Comparison of ENCODE assay signal across 8 mouse cellular contexts in genomic region chr14:16250099-16250498, GRCm38 (mm10). TPM values are rescaled to one million over a fixed set of nuclear protein-coding genes. Genes with fewer than 3 reads are reported as not detected.
DNase-seq lines count a peak whose midpoint lies in the region; ATAC-seq lines count a peak whose summit lies in the region.

No protein-coding gene starts in this region.

- no peak for ATAC-seq in heart, embryonic 13.5 days (ENCODE audit: extremely low read depth, insufficient number of reproducible peaks, low FRiP score, low TSS enrichment)
- no peak for ATAC-seq in hindbrain, embryonic 11.5 days (ENCODE audit: low FRiP score)

- no peak for DNase-seq in heart, postnatal 25 days (ENCODE audit: low spot score)
- peak; percentile 3 for DNase-seq in NIH3T3 (ENCODE audit: low read depth)
- no peak for DNase-seq in hindbrain, embryonic 11.5 days (ENCODE audit: low spot score)
- no peak for DNase-seq in midbrain, embryonic 10.5 days (ENCODE audit: low spot score)
- DNase-seq in cerebellum, adult 18-20 months: no peak
- DNase-seq in adrenal gland, postnatal 14 days: no peak
- no peak for DNase-seq in left cerebral cortex, adult 8-10 months (ENCODE audit: low spot score in 2 of 2)

- intact Hi-C loops in heart, postnatal 25 days (cut with DNase I): no loop called here

- peak overlapping the region; percentile 75 for H3K4me3 ChIP-seq in heart, embryonic 13.5 days
- H3K4me3 ChIP-seq in hindbrain, embryonic 11.5 days (ENCODE audit: low read depth, low read length): peak overlapping the region; percentile 63; the same call in 1 of the 2 replicates
- H3K4me3 ChIP-seq in midbrain, embryonic 10.5 days: peak overlapping the region; percentile 75

- H3K27me3 ChIP-seq in heart, embryonic 13.5 days (replicated peaks): no peaks in the 10 kb centered on the region
- no peaks in the 10 kb centered on the region for H3K27me3 ChIP-seq in hindbrain, embryonic 11.5 days (ENCODE audit: control insufficient read depth, insufficient read depth, low read length)
- H3K27me3 ChIP-seq in midbrain, embryonic 10.5 days (ENCODE audit: low read depth, poor library complexity, severe bottlenecking): no peaks in the 10 kb centered on the region

- peak overlapping the region; percentile 92 for H3K9ac ChIP-seq in heart, embryonic 13.5 days
- peak overlapping the region; percentile 93 for H3K9ac ChIP-seq in hindbrain, embryonic 11.5 days (ENCODE audit: low read depth, low read length)

- peaks cover 10% of the 10 kb centered on the region for H3K36me3 ChIP-seq in heart, embryonic 13.5 days
- H3K36me3 ChIP-seq in hindbrain, embryonic 11.5 days (ENCODE audit: control insufficient read depth, insufficient read depth, low read length): no peaks in the 10 kb centered on the region
- H3K36me3 ChIP-seq in midbrain, embryonic 10.5 days: 0 out of 2 replicates have a peak, but pooled peaks cover 3% of the 10 kb centered on the region

- H3K9me3 ChIP-seq in heart, embryonic 13.5 days: no peaks in the 10 kb centered on the region
- H3K9me3 ChIP-seq in hindbrain, embryonic 11.5 days (ENCODE audit: control insufficient read depth, low read length): no peaks in the 10 kb centered on the region
- H3K9me3 ChIP-seq in midbrain, embryonic 10.5 days (replicated peaks): no peaks in the 10 kb centered on the region

- peak overlapping the region; percentile 87 for H3K4me2 ChIP-seq in heart, embryonic 13.5 days
- peak overlapping the region; percentile 74 for H3K4me2 ChIP-seq in hindbrain, embryonic 11.5 days (replicated peaks; ENCODE audit: low read depth, low read length)

- H3K27ac ChIP-seq in heart, embryonic 13.5 days (replicated peaks): peak overlapping the region; percentile 89
- no peak overlapping the region for H3K27ac ChIP-seq in hindbrain, embryonic 11.5 days (ENCODE audit: low read depth, low read length)
- H3K27ac ChIP-seq in midbrain, embryonic 10.5 days (replicated peaks): no peak overlapping the region

- WGBS in heart, embryonic 13.5 days: 69% methylated on average over 3 of the region's 3 CpGs
- WGBS in hindbrain, embryonic 11.5 days: 83% methylated on average over 3 of the region's 3 CpGs
- 78% methylated on average over 3 of the region's 3 CpGs for WGBS in midbrain, embryonic 10.5 days

- H3K4me1 ChIP-seq in heart, embryonic 13.5 days: peaks cover 17% of the 10 kb centered on the region
- no peaks in the 10 kb centered on the region for H3K4me1 ChIP-seq in hindbrain, embryonic 11.5 days (replicated peaks; ENCODE audit: control insufficient read depth, insufficient read depth, low read length)
- peaks cover 17% of the 10 kb centered on the region for H3K4me1 ChIP-seq in midbrain, embryonic 10.5 days

RNA-seq across cellular contexts. Expression of gene Oxsm, which starts 0.5 kb away (rescaled TPM):
- polyA plus RNA-seq in heart, embryonic 13.5 days (2015; fragmentation: Nextera tagmentation; extraction: Ambion mirVana): 2.2 and 2.5 TPM in 2 replicates
- total RNA-seq in heart, postnatal 25 days (2021): 10 to 100 TPM; 20.2 to 21.1 TPM
- 1.2 and 1.8 TPM in 2 replicates for polyA plus RNA-seq in hindbrain, embryonic 11.5 days (2014; fragmentation: Nextera tagmentation; extraction: Ambion mirVana)
- 1.7 and 1.9 TPM in 2 replicates for polyA plus RNA-seq in midbrain, embryonic 10.5 days (2016; fragmentation: Nextera tagmentation; extraction: Ambion mirVana)
- 19.2 and 20.9 TPM in 2 replicates for total RNA-seq in adrenal gland, postnatal 14 days (2021)
- 10 to 100 TPM; 11.0 to 14.2 (median 12.4) TPM for total RNA-seq in left cerebral cortex, adult 8-10 months (2022)

RNA-seq across cellular contexts. Expression of gene Ngly1, which starts 1.0 kb away (rescaled TPM):
- polyA plus RNA-seq in heart, embryonic 13.5 days (2015; fragmentation: Nextera tagmentation; extraction: Ambion mirVana): 22.1 and 22.4 TPM in 2 replicates
- 10 to 100 TPM; 31.9 to 40.8 TPM for total RNA-seq in heart, postnatal 25 days (2021)
- polyA plus RNA-seq in hindbrain, embryonic 11.5 days (2014; fragmentation: Nextera tagmentation; extraction: Ambion mirVana): 23.0 and 24.3 TPM in 2 replicates
- polyA plus RNA-seq in midbrain, embryonic 10.5 days (2016; fragmentation: Nextera tagmentation; extraction: Ambion mirVana): 14.3 and 18.5 TPM in 2 replicates
- total RNA-seq in adrenal gland, postnatal 14 days (2021): 54.6 and 56.0 TPM in 2 replicates
- total RNA-seq in left cerebral cortex, adult 8-10 months (2022): 10 to 100 TPM; 29.6 to 31.0 (median 30.4) TPM
